Mouse (Mus musculus) hindbrain, embryonic 12.5 days (tissue): Measurements from ENCODE around the gene Erh. TPM values are rescaled to one million over a fixed set of nuclear protein-coding genes. Genes with fewer than 3 reads are reported as not detected.

Source experiments
- ATAC-seq: fragments of 200-750 bp; cut with Nextera tagmentation; 2 replicates; pipeline ENCODE4 v1.8.0; 2017; ENCODE audit warnings: moderate TSS enrichment; ENCODE audit not compliant: low FRiP score
- H3K27ac ChIP-seq: fragments of 300-500 bp; sonication (generic); 2 replicates; pipeline ENCODE4 v1.5.1; 2016; ENCODE audit warnings: mild to moderate bottlenecking
- H3K27me3 ChIP-seq: fragments of 300-500 bp; sonication (generic); 2 replicates; pipeline ENCODE4 v1.6.1; 2016; ENCODE audit warnings: mild to moderate bottlenecking
- H3K36me3 ChIP-seq: fragments of 300-500 bp; sonication (generic); 2 replicates; pipeline ENCODE4 v1.6.1; 2016; ENCODE audit warnings: mild to moderate bottlenecking
- H3K4me1 ChIP-seq: fragments of 300-500 bp; sonication (generic); 2 replicates; pipeline ENCODE4 v1.6.1; 2016
- H3K4me2 ChIP-seq: fragments of 300-500 bp; sonication (generic); replicated peaks from 2 replicates; pipeline ENCODE4 v1.6.1; 2016; ENCODE audit warnings: mild to moderate bottlenecking
- H3K4me3 ChIP-seq: fragments of 300-500 bp; sonication (generic); 2 replicates; pipeline ENCODE4 v1.5.1; 2016; ENCODE audit warnings: mild to moderate bottlenecking
- H3K9ac ChIP-seq: fragments of 300-500 bp; sonication (generic); 2 replicates; pipeline ENCODE4 v1.6.1; 2016; ENCODE audit warnings: mild to moderate bottlenecking, moderate library complexity
- H3K9me3 ChIP-seq: fragments of 300-500 bp; sonication (generic); replicated peaks from 2 replicates; pipeline ENCODE4 v1.6.1; 2016; ENCODE audit warnings: mild to moderate bottlenecking
- WGBS: fragments of 180-500 bp; shearing (Covaris S2); methylation state at CpG from one replicate; pipeline ENCODE4 v1.1.7; 2016; 5-methylcytosine and 5-hydroxymethylcytosine counted together
- polyA plus RNA-seq: library from polyadenylated mRNA; unstranded; fragments of >200 nt; fragmentation: Nextera tagmentation; extraction: Ambion mirVana; gene quantifications from 2 replicates; pipeline ENCODE4 v1.2.1, GENCODE M21; 2016

Erh gene
- polyA plus RNA-seq, result 259 and 299 TPM in 2 replicates

GRCm38 (mm10) chr12:80643693-80644505 lies at the start of gene Erh, which contains the start of gene Slc39a9:
Gene Erh (minus strand): TSS chr12:80644341.
Gene Slc39a9 (plus strand): TSS chr12:80643883.
- peaks cover 31% of the 10 kb centered on the region for H3K4me1 ChIP-seq
- peak within 1 kb of the TSS; percentile 93 for H3K4me3 ChIP-seq
- H3K36me3 ChIP-seq, result peaks cover 26% of the 10 kb centered on the region
- peak; percentile 97 for ATAC-seq
- peak within 1 kb of the TSS; percentile 88 for H3K27ac ChIP-seq
- H3K9ac ChIP-seq, result peak within 1 kb of the TSS; percentile 96
- H3K9me3 ChIP-seq, result no peaks in the 10 kb centered on the region
- H3K4me2 ChIP-seq, result peak within 1 kb of the TSS; percentile 88
- H3K27me3 ChIP-seq, result no peaks in the 10 kb centered on the region
- under 1% methylated on average over 50 of the region's 50 CpGs for WGBS

GRCm38 (mm10) chr12:80693700-80694099 lies 49.6 kb upstream of the Erh start:
- 52% methylated on average over 2 of the region's 2 CpGs for WGBS
- no peak overlapping the region for H3K4me3 ChIP-seq
- no peak overlapping the region for H3K27ac ChIP-seq
- no peak overlapping the region for H3K9ac ChIP-seq
- no peak for ATAC-seq
- peaks cover 26% of the 10 kb centered on the region for H3K4me1 ChIP-seq
- no peaks in the 10 kb centered on the region for H3K9me3 ChIP-seq
- peaks cover 51% of the 10 kb centered on the region for H3K27me3 ChIP-seq
- H3K4me2 ChIP-seq, result no peak overlapping the region
- H3K36me3 ChIP-seq, result no peaks in the 10 kb centered on the region

GRCm38 (mm10) chr12:80692269-80692972 lies 48.3 kb upstream of the Erh start, which contains the start of gene Plekhd1:
Gene Plekhd1 (plus strand): TSS chr12:80692591.
- Histone ChIP-seq H3K27ac (no peak within 1 kb of the TSS), H3K27me3 (peaks cover 51% of the 10 kb centered on the region)
- peak; percentile 61 for ATAC-seq

DNA sequence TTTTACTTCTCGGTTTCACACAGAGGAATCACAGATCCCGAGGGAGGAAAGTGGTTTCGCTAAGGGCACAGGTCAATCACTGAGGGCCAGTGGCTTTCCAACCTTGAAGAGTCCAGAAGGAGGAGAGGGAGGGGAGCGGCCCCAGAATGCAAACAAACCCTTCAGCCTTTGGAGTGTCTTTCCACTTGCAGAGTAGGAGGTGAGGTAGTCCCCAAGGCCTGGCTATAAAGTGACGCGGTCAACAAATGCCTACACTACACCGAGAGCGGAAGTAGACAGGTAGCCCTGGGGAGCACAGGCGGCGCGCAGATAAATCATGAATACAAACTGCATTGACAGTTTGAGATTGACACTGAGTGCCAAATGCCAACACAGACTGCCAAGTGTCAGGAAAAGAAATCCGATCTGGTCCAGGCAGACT lies 47.5 kb upstream of the Erh start:
- peaks cover 26% of the 10 kb centered on the region for H3K4me1 ChIP-seq
- peak overlapping the region; percentile 55 for H3K4me2 ChIP-seq
- no peak overlapping the region for H3K27ac ChIP-seq
- H3K36me3 ChIP-seq, result no peaks in the 10 kb centered on the region
- no peak for ATAC-seq
- no peak overlapping the region for H3K4me3 ChIP-seq
- no peaks in the 10 kb centered on the region for H3K9me3 ChIP-seq
- no peak overlapping the region for H3K9ac ChIP-seq
- 14% methylated on average over 12 of the region's 12 CpGs for WGBS
- H3K27me3 ChIP-seq, result peaks cover 51% of the 10 kb centered on the region

More at GRCm38 (mm10) chr12:80692269-80692972, 48.3 kb upstream of the Erh start, which contains the start of gene Plekhd1:
- Histone ChIP-seq H3K9me3 (no peaks in the 10 kb centered on the region), H3K36me3 (no peaks in the 10 kb centered on the region), H3K4me2 (peak within 1 kb of the TSS; percentile 55), H3K4me1 (peaks cover 26% of the 10 kb centered on the region), H3K4me3 (peak within 1 kb of the TSS; percentile 40), H3K9ac (no peak within 1 kb of the TSS)
- under 1% methylated on average over 49 of the region's 52 CpGs for WGBS

DNA sequence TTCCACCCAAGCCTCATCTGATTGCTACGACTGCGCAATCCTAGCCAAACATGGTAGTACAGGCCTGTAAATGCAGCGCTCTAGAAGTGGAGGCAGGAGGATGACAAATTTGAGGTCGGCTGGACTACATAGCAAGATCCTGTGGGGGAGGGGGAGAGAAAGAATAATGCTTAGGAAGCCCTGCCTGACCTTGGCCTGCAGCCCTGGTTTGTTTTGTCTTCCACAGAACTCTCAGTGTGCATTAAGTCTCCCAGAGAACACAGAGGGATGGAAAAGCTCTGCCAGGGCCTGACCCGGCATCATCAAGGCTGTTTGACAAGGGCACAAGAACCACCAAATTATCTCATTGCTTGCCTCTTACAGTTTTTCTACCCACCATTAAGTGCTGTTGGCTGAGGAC lies 45.6 kb upstream of the Erh start:
- Histone ChIP-seq H3K9ac (no peak overlapping the region), H3K4me2 (no peak overlapping the region), H3K27me3 (peaks cover 45% of the 10 kb centered on the region), H3K4me1 (peaks cover 26% of the 10 kb centered on the region), H3K27ac (no peak overlapping the region), H3K9me3 (no peaks in the 10 kb centered on the region), H3K36me3 (no peaks in the 10 kb centered on the region), H3K4me3 (no peak overlapping the region)
- WGBS, result 51% methylated on average over 5 of the region's 5 CpGs
- ATAC-seq, result no peak

GRCm38 (mm10) chr12:80687788-80688211 lies 43.7 kb upstream of the Erh start:
- no peak overlapping the region for H3K9ac ChIP-seq
- H3K4me2 ChIP-seq, result no peak overlapping the region
- no peak overlapping the region for H3K4me3 ChIP-seq
- peaks cover 22% of the 10 kb centered on the region for H3K4me1 ChIP-seq
- H3K27me3 ChIP-seq, result peaks cover 26% of the 10 kb centered on the region
- H3K27ac ChIP-seq, result no peak overlapping the region
- no peak for ATAC-seq
- no peaks in the 10 kb centered on the region for H3K9me3 ChIP-seq
- WGBS, result 84% methylated on average over 10 of the region's 10 CpGs
- no peaks in the 10 kb centered on the region for H3K36me3 ChIP-seq

- Histone ChIP-seq H3K4me3 (no peak overlapping the region), H3K27ac (no peak overlapping the region), H3K4me2 (no peak overlapping the region), H3K4me1 (no peaks in the 10 kb centered on the region), H3K27me3 (no peaks in the 10 kb centered on the region), H3K36me3 (peaks cover 7% of the 10 kb centered on the region; the same call in 1 of the 2 replicates), H3K9me3 (no peaks in the 10 kb centered on the region), H3K9ac (no peak overlapping the region)
- 76% methylated on average over 3 of the region's 3 CpGs for WGBS
- ATAC-seq, result no peak
Measured at GRCm38 (mm10) chr12:80684316-80684715, 40.2 kb upstream of the Erh start.

- Histone ChIP-seq H3K27me3 (no peaks in the 10 kb centered on the region), H3K4me1 (no peaks in the 10 kb centered on the region), H3K9me3 (no peaks in the 10 kb centered on the region), H3K4me2 (no peak overlapping the region), H3K36me3 (peaks cover 8% of the 10 kb centered on the region; the same call in 1 of the 2 replicates), H3K9ac (no peak overlapping the region), H3K27ac (no peak overlapping the region), H3K4me3 (no peak overlapping the region)
- ATAC-seq, result no peak
- WGBS, result 96% methylated on average over 3 of the region's 3 CpGs
Measured at GRCm38 (mm10) chr12:80683554-80683953, 39.4 kb upstream of the Erh start.

DNA sequence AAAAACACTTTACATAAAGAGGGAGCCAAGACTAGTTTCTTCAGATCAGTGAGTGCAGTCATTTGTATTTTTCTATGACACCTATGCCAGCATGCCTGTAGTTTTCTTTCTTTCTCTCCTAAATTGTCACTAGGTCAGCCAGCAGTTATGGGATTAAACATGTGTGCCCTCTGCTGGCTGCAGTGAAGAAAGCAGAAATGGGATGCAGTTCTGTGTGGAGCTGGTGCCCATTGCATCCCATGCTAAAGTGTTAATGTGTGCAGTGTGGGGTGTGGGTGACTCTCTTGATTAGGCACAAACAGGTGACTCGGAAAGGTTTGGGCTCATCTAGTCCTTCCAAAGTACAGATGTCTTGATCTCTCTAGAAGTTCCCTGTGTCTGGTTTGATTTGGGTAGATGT lies 37.2 kb upstream of the Erh start:
- H3K9ac ChIP-seq, result no peak overlapping the region
- peaks cover 17% of the 10 kb centered on the region for H3K36me3 ChIP-seq
- no peaks in the 10 kb centered on the region for H3K4me1 ChIP-seq
- no peak overlapping the region for H3K4me2 ChIP-seq
- ATAC-seq, result no peak
- H3K27ac ChIP-seq, result no peak overlapping the region
- H3K9me3 ChIP-seq, result no peaks in the 10 kb centered on the region
- 87% methylated on average over 1 of the region's 1 CpGs for WGBS
- no peak overlapping the region for H3K4me3 ChIP-seq
- no peaks in the 10 kb centered on the region for H3K27me3 ChIP-seq

DNA sequence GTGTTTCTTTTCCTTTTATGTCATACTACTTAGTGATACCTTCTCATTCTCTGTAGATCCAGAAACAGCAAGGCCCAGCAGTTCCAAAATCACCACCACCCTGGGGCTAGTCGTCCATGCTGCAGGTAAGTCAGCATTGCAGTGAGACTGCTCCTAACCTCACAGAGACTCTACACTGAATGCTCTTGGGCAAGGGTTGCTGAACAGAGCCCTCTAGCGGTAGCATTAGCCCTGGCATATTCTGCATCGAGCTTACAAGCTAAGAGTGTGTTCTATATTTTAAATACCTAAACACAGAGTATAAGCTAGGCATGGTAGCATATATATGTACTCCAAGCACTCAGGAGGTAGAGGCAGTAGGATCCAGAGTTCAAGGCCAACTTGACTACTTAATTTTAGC lies 29.0 kb upstream of the Erh start:
- Histone ChIP-seq H3K4me3 (no peak overlapping the region), H3K4me1 (no peaks in the 10 kb centered on the region), H3K4me2 (no peak overlapping the region), H3K9me3 (no peaks in the 10 kb centered on the region), H3K27ac (no peak overlapping the region), H3K27me3 (no peaks in the 10 kb centered on the region), H3K9ac (no peak overlapping the region), H3K36me3 (peaks cover 38% of the 10 kb centered on the region)
- ATAC-seq, result no peak
- WGBS, result 17% methylated on average over 3 of the region's 3 CpGs

DNA sequence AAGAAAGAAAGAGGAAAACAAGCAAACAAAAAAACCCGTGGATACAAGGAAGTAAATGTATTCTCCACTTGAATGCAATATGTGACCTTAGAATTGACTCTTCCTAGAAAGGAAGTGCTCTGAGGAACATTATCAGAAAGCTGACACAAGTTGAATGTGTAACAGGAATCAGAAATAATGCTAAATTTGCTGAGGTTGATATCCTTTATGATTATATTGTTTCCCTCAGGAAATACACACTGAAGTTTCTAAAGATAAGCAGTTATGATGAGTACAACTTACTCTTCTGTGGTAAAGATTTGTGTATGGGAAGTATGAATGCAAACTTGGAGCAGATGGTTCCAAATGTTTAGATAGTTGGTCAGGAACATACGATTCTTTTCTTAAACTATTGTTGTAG lies 24.2 kb upstream of the Erh start:
- Histone ChIP-seq H3K4me3 (no peak overlapping the region), H3K27me3 (no peaks in the 10 kb centered on the region), H3K4me1 (no peaks in the 10 kb centered on the region), H3K27ac (no peak overlapping the region), H3K9me3 (no peaks in the 10 kb centered on the region), H3K9ac (no peak overlapping the region), H3K36me3 (peaks cover 33% of the 10 kb centered on the region), H3K4me2 (no peak overlapping the region)
- 90% methylated on average over 2 of the region's 2 CpGs for WGBS
- no peak for ATAC-seq

- no peak overlapping the region for H3K9ac ChIP-seq
- WGBS, result 81% methylated on average over 2 of the region's 2 CpGs
- no peak overlapping the region for H3K27ac ChIP-seq
- H3K27me3 ChIP-seq, result no peaks in the 10 kb centered on the region
- H3K4me1 ChIP-seq, result no peaks in the 10 kb centered on the region
- H3K4me2 ChIP-seq, result no peak overlapping the region
- no peaks in the 10 kb centered on the region for H3K9me3 ChIP-seq
- peaks cover 39% of the 10 kb centered on the region for H3K36me3 ChIP-seq
- H3K4me3 ChIP-seq, result no peak overlapping the region
- no peak for ATAC-seq
Measured at GRCm38 (mm10) chr12:80663935-80664334, 19.8 kb upstream of the Erh start.
